Mouse (Mus musculus) R1 (cell line): ENCODE measurements at regions not wholly inside any gene's neighbourhood (a gene's known extent, or its start where the extent isn't known, plus 50 kb on each side); places are given as distances from the start of the nearest gene placed in this dataset.
"Not testable (repeated sequence)": the region's sequence is repeated elsewhere in the genome, so short reads cannot be mapped to it uniquely, and the experiment has no call there.

ENCODE experiments used
- DNase-seq: peaks from one replicate; pipeline ENCODE4 v3.0.0-alpha.2; 2018; ENCODE audit warnings: low read depth, low spot score

DNA sequence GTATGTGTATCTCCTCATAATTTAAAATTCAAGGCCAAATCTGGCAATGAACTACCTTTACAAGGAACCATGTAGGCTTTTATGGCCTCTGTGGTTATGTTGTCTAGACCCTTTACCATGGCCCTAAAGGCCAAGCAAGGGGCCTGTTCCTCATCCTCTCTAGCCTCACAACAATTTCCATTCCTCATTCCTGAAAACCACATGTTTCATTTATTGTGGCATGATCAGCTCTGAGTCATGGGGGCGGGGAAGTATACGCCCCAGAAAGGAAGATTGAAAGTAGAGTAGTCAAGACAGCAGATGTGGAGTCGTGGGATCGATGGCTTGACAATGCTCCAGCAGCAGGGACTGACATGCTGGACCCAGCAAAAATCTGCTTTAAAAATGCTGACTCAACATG is 326.8 kb upstream of the Rnf219 start:
- DNase-seq: no peak

DNA sequence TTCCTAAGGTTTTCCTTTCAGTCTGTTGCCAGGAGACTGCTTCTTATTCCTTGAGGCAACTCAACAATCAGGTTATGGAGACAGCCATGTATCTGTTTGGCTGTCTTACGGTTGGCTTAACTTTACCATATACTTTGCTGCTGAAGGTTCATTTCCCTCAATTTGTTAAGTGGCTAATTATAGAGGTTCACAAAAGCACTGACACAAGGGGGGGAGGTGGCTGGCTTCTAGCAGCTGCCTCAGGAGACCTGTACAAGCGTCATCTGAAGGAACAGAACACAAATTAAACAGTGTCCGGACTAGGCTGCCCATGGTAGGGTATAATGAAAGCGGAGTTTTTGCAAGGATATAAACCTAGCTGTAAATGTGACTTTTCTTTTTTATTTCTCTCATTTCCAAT is 305.0 kb upstream of the Rnf219 start:
- DNase-seq: no peak

DNA sequence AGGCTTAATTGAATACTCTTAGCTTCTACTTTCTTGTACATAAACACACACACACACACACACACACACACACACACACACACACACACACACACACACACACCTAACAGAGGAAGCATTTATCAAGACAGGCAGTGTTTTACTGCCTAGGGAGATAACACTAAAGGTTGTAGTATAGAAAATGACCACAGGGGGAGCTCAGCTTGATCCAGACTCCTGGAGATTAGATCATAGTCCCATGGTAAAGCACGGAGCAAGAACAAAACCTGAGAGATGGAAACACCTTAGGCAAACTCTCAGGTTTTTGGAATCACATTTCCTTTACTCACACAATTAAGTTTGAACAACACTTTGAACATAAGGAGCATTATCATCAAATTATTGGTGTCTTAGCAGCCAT is 302.5 kb upstream of the Rnf219 start:
- DNase-seq: peak; percentile 61

DNA sequence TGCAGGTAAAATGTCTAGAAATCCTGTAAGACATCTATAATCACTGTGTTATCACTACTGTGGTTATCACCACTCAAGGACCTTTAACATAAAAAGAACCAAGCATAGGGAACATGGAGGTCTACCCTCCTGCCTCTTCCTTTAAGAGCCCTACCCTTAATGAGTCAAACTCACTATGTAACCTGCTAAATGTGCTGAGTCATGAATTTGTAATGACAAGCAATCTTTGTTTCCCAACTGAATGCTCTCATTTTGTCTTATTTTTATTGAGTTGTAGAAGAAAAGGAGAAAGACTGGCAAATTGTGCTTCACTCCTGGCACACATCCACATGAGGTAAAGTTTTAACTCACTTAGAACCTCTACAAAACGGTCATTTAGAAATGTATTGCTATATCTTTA is 301.8 kb upstream of the Rnf219 start:
- DNase-seq: no peak

DNA sequence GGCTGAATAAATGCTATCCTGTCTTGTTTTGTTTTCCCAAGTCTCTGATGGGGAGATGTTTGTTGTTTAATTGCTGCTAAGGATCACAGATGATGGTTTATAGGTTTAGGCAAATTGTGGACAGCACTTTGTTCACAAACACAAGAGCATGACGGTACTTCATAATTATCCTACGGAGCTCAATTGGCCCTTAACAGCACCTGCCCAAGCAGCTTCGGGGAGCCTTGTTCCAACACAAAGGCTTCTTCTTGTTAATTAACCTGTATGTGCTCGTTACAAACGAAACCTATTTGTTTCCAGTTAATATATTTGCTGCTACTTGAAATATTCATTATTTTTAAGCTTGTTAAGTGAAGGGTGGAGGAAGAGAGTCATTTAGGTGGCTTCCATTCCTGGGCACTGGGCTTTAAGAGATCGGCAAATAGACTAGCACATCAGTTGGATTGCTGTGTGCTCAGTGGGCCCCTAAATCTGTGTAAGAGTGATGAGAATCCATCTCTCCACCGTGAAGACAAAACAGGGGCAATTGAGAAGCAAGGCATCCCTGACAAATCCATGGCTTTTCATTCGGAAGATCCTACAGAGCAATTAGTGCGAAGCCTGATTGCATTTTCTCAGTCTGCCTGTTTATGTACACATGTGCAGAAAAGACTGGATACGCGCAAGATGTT is 299.6 kb upstream of the Rnf219 start:
- DNase-seq: no peak

DNA sequence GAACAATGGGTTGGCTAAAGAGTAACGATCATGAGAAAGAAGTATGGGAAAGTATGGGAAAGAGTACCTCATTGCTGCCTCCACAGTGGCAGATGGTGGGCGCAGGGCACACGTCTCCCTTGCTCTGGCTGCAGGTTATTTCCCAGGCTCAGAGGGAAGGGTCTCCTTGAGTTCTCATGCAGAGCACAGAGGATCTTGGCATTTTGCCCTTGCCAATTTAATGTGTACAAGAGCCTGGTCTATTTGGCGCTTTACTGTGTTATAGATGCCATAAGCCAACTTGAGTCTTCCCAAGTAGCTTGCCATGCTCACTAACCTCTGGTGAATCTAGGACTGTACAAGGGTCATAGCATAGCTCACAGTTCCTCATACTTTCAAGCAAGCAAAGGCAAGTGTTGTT is 296.7 kb upstream of the Rnf219 start:
- DNase-seq: no peak

DNA sequence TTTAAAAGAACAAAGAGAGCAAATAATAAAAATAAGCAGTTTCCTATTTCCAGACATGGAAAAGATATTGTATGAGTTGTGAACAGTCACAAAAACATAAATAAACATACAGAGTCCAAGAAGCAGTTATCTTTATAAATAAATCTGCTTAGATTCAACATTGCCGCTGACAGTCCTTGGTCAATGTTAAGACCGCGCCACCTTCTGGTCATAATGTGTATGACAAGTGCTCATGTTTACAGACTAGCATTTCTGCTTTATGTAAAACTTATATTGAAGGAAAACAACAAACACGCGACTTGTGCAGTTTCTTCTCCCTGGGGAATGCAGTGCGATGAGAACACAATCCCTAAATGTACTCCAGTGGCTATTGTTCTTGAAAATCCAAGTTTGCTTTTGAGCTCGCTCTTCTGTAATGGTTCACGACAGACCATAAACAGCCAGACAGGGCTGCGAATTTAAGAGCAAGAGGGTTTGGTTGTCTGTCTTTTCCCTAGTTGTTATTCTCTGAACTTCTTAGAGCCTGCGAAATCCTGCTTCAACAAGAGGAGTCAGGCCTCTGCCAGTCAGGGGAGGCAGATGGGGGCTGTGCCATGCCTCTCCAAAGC is 291.6 kb upstream of the Rnf219 start:
- DNase-seq: peak; percentile 72

GRCm38 (mm10) chr14:104812006-104812405 is 289.6 kb upstream of the Rnf219 start:
- DNase-seq: no peak

DNA sequence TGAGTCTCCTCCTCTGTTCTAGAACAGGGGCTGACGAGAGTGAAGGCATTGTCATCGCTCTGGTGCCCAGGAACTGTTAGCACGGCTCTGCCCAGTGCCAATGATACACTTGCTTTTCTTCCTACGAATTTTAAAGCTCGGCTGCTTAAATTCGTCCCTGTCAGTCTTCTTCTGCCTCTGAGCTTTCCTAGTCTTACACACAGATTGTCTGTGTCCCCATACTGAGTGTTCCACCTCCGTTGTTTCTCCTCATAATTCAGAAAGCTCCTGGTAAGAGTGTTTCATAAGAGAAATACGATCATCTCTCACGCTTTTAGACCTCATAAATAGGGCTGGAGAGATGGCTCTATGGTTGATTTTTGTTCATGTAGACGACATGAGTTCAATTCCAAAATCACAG is 282.9 kb upstream of the Rnf219 start:
- DNase-seq: no peak

DNA sequence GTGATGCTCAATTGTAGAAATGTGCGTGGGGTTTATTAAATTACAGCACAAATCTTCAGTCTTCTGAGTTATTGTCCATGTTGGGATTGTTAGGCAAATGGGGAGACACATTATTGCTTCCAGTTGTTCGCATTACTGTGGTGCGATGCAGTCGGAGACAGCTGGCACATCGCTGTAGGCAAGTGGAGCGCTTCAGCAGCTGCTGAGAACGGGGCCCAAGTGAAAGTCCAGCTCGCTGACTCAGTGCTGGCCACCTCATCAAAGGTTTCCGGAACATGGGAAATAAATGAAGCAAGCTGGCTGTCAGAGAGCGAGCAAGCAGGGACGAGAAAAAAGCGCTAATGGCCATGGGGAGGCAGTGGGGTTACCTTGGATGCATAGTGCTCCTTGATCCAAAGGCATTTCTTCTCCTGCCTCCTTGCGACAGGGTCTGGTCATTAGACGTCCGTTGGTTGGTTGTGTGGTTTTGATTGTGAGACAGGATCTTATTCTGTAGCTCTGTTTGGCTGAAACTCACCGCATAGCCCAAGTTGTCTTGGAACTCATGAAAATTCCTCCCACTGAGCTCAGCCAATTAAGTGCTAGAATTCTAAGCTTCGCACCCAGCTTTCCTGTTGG is 274.0 kb upstream of the Rnf219 start:
- no peak for DNase-seq

DNA sequence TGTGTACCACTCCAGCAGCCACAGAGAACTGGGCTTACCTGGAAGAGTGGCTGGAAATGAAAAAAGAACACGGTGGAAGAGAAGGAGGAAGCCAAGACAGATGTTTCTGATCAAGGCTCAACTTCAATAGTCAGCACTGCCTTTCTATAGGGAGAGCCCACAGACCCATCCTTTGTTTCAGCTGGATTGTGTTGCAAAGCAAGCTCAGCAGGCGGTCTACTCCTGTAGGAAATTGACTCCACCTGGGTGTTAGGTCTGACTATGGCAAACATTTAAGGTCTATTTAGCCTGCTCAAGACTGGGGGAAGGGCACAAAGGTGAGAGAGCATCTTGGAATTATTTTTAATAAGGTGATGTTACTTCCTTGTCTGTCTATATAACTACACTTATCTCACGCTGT is 266.9 kb upstream of the Rnf219 start:
- DNase-seq: peak; percentile 97

DNA sequence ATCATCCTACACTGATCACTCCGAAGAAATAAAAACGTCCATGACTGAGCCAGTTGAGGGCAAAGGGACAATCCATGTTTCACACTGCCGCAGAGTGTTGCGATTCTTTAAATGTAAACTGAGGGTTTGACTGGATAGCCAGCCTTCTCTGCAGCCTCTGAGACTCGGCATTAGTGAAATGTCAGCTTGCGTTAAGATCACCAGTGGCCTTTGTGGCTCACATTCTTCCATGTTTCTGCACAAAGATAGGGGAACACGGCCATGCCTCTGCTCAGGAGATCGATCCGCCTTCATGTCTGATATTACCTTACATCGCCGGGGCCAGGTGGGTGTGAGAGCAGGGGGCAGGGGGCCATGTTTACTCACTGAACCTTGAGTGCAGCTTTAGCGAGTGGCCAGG is 262.6 kb upstream of the Rnf219 start:
- DNase-seq: no peak

- DNase-seq: no peak
These were observed 247.5 kb upstream of the Rnf219 start for GRCm38 (mm10) chr14:104769938-104770337.

DNA sequence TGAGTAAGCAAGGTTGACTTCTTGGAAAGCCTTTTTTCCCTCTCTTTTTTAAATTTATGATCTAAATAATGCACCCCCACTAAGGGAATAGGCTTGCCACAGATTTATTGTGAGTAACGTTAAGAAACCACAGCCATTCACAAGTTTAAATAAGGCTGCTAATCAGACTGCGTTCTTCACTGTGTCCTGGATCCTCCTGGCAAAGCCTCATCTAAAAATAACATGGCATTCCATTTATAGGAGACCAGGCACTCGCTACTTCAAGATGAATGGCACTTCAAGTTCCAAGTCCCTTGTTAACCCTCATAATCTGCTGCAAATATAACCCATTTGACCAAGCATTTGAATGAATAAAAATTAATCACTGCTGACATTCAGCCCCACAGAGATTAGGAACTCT is 211.8 kb upstream of the Rnf219 start:
- no peak for DNase-seq

- DNase-seq: no peak
These were observed 209.6 kb upstream of the Rnf219 start for GRCm38 (mm10) chr14:104732036-104732435.

- no peak for DNase-seq
These were observed 209.0 kb upstream of the Rnf219 start for GRCm38 (mm10) chr14:104731319-104731995.

DNA sequence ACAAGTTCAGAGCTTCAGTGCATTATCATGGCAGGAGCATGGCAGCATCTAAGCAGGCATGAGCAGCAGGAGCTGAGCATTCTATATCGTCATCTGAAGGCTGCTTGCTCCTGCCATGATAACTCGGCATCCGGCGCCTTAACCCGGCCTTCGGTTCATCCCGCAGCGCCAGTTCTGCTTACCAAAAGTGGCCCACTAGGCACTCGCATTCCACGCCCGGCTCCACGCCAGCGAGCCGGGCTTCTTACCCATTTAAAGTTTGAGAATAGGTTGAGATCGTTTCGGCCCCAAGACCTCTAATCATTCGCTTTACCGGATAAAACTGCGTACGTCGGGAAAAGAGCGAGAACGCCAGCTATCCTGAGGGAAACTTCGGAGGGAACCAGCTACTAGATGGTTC is 193.2 kb upstream of the Rnf219 start:
- not testable (repeated sequence) for DNase-seq

GRCm38 (mm10) chr14:104702283-104702893 is 179.9 kb upstream of the Rnf219 start:
- no peak for DNase-seq

DNA sequence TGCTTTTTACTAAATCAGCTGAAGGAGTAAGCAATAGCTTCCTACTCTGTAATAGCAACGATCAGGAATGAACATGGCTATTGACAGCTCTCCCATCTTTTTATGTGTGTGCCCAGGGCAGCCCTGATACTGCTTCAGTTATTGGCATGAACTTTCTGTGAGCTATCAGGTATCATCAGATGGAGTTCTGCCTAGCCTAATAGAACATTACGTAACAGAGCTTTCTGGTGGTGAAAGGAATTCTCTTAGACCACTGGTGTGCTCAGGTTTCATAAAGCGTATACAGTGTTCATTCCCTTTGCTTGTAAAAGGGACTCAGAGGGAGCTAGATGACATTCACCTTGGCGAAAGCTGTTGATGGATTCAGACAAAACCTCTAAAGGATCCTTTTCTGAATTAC is 176.5 kb upstream of the Rnf219 start:
- DNase-seq: no peak

DNA sequence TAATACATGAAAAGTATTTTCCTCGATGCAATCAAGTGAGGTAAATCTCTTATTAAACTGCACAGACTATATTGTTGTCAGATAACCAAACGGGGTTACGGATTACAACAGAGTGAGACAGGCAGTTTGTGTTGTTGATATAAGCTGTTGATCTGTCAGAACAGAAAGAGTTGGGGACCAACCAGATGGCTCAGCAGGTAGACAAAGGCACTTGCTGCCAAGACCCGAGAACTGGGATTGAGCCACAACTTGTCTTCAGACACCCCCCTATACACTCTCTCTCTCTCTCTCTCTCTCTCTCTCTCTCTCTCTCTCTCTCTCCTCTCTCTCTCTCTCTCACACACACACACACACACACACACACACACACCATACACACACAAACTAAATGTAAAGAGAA is 172.7 kb upstream of the Rnf219 start:
- DNase-seq: no peak

- DNase-seq: peak; percentile 3
These were observed 171.8 kb upstream of the Rnf219 start for GRCm38 (mm10) chr14:104694174-104694803.

DNA sequence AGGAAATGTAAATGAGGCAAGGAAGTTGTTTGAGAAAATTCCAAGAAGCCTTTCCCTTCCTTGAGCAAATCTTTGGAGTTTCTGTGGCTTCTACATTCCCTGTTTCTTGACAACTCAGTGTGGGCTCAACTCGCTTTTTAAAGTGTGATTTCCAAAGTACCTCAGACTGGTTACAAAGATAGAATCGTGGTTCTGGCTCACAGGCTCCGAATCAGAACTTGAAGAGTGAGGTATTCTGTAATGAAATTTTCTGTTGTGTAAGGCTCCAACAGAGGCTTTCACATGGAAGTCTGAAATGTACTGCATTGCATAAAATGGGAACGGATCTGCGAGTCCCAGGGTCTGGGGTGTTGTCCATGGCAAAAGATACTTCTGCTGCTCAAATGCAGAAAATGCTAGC is 170.2 kb upstream of the Rnf219 start:
- DNase-seq: no peak
